Mouse (Mus musculus) ES-E14 (cell line): ENCODE measurements around the gene Ceacam12. TPM values are rescaled to one million over a fixed set of nuclear protein-coding genes. Genes with fewer than 3 reads are reported as not detected.
"Not testable (repeated sequence)": the region's sequence is repeated elsewhere in the genome, so short reads cannot be mapped to it uniquely, and the experiment has no call there.

Source experiments
- DNase-seq: peaks from one replicate; pipeline ENCODE4 v3.0.0-alpha.2; 2013; ENCODE audit warnings: low read depth, low spot score
- H3K27ac ChIP-seq: 2 replicates; pipeline ENCODE4 v1.5.1; 2012; ENCODE audit warnings: low read depth, mild to moderate bottlenecking, low read length, moderate library complexity, mixed read lengths; ENCODE audit not compliant: poor library complexity, insufficient read depth, severe bottlenecking
- H3K36me3 ChIP-seq: 2 replicates; pipeline ENCODE4 v1.6.1; 2012; ENCODE audit warnings: mild to moderate bottlenecking, low read length, moderate library complexity, mixed read lengths; ENCODE audit not compliant: control insufficient read depth, poor library complexity, insufficient read depth, severe bottlenecking
- H3K4me1 ChIP-seq, 2 experiments: fragments of 150-350 bp in 1 of 2; sonication (generic) in 1 of 2; 2 replicates each; pipeline ENCODE4 v1.6.1; 2012; ENCODE audit warnings: low read length in 2 of 2, mild to moderate bottlenecking in 1 of 2, mixed read lengths in 1 of 2; ENCODE audit not compliant: control insufficient read depth in 2 of 2, insufficient read depth in 2 of 2, poor library complexity in 1 of 2
- H3K4me3 ChIP-seq, 2 experiments: fragments of 150-350 bp in 1 of 2; sonication (generic) in 1 of 2; 2 replicates each; pipeline ENCODE4 v1.5.1; 2012; ENCODE audit warnings: low read length in 2 of 2, low read depth in 1 of 2, mild to moderate bottlenecking in 1 of 2, mixed read lengths in 1 of 2; ENCODE audit not compliant: insufficient read depth in 1 of 2, poor library complexity in 1 of 2, severe bottlenecking in 1 of 2
- H3K9ac ChIP-seq: 2 replicates; pipeline ENCODE4 v1.6.1; 2012; ENCODE audit warnings: low read depth, mild to moderate bottlenecking, low read length, mixed read lengths; ENCODE audit not compliant: poor library complexity, insufficient read depth, severe bottlenecking
- H3K9me3 ChIP-seq: fragments of 150-350 bp; sonication (generic); 2 replicates; pipeline ENCODE4 v1.6.1; 2012; ENCODE audit warnings: low read depth, mild to moderate bottlenecking, low read length; ENCODE audit not compliant: control insufficient read depth, insufficient read depth
- HCFC1 ChIP-seq: IDR thresholded peaks from 2 replicates; pipeline ENCODE4 v1.6.1; 2012; ENCODE audit warnings: low read length, inconsistent platforms, borderline replicate concordance; ENCODE audit not compliant: insufficient read depth
- MAFK ChIP-seq: IDR thresholded peaks from 2 replicates; pipeline ENCODE4 v1.6.1; 2014; ENCODE audit warnings: mild to moderate bottlenecking, low read depth, low read length, inconsistent platforms; ENCODE audit not compliant: insufficient read depth
- ZC3H11A ChIP-seq: IDR thresholded peaks from 2 replicates; pipeline ENCODE4 v1.6.1; 2012; ENCODE audit warnings: low read depth, mild to moderate bottlenecking, inconsistent platforms, low read length, borderline replicate concordance
- in situ Hi-C, 2 experiments: fragments of 600-800 bp; cut with MboI; formaldehyde crosslinking; loops; one replicate each; pipeline ENCODE4 v1.15.1; 2025; ENCODE audit warnings: low sequenced_read_pairs in 2 of 2, inconsistent platforms in 1 of 2; ENCODE audit not compliant: unreplicated experiment in 2 of 2
- total RNA-seq: library from RNA; depleted of rRNA; stranded (reverse); fragments of 300-350 nt; gene quantifications from 2 replicates; pipeline ENCODE4 v1.2.3, GENCODE M21; 2012; rRNA removed

The Ceacam12 gene
- not detected in 2 replicates for total RNA-seq

DNA sequence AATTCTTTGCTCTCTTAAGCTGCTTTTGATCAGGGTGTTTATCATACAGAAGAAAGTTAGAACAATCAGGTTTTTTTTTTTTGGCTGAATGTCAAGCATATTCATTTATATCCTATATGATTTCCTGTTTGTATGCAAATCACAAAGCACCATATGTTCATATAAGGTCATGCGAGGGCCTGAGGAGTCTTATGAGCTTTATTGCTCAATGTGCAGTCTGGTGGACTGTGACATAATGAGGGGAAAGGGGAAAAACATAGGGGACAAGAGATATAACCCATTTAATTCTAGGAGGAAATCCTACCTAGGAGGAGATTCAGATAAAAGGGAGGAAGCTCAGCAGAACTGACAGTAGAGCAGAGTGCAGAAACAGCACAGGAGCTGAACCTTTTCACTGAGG is at the start of gene Ceacam12:
TSS of gene Ceacam12 (plus strand) at position 301 of the 400 bp plus-strand sequence.
- Histone ChIP-seq H3K9me3 (no peaks in the 10 kb centered on the region), H3K9ac (no peak within 1 kb of the TSS), H3K27ac (no peak within 1 kb of the TSS), H3K4me3 (no peak within 1 kb of the TSS), H3K36me3 (no peaks in the 10 kb centered on the region), H3K4me1 (no peaks in the 10 kb centered on the region)
- no peak for DNase-seq
- TF ChIP-seq MAFK (no peak), ZC3H11A (no peak)
- in situ Hi-C loops, result no loop called here

DNA sequence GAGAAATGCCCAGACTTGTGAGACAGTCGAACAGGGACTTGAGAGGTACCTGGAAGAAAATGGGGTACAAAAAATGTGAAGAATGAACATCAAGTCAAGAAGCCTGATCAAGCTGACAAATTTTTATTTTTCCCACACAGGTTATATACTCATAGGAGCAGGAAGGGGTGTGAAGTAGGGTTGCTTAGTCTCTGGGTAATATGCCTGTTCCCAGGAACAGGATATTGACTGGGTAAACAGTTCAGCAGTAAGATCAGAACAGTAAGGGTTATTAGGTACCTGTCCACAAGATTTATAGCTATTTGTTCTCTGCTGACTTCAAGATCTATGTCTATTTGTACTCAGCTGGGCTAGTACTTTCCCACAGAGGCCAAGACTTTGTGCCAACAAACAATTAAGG is 8.1 kb downstream of the Ceacam12 start:
- in situ Hi-C loops, H3K4me1 ChIP-seq, H3K36me3 ChIP-seq, DNase-seq, H3K27ac ChIP-seq, H3K4me3 ChIP-seq, H3K9me3 ChIP-seq, H3K9ac ChIP-seq: not testable (repeated sequence)

DNA sequence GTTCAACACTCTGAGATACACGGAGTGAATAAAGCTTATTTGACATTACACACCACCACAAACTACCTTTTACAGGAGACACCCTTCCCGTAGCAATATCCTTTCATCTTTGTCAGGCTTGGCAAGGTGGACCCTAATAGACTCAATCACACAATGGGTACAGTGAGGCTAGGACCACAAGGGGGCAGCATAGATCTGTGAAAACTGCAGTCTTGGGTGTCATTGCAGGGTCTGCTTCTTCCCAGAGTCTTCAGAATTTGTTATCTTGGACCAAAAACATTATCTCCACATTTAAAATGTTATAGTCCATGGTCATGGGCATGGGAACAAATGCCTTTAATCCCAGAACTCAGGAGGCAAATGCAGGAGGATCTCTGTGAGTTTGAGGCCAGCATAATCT is 35.1 kb downstream of the Ceacam12 start:
- H3K9ac ChIP-seq, result no peak overlapping the region
- H3K36me3 ChIP-seq, result no peaks in the 10 kb centered on the region
- TF ChIP-seq HCFC1 (no peak), ZC3H11A (peak; percentile 41; the same call in 1 of the 2 replicates)
- no peak overlapping the region for H3K27ac ChIP-seq
- no peaks in the 10 kb centered on the region for H3K4me1 ChIP-seq
- no peaks in the 10 kb centered on the region for H3K9me3 ChIP-seq
- in situ Hi-C loops, result no loop called here
- DNase-seq, result peak; percentile 50
- H3K4me3 ChIP-seq, result no peak overlapping the region

Other genes starting within 250 kb of the Ceacam12 start
- not detected in 2 replicates for gene Gm5155, start 194.2 kb upstream of the Ceacam12 start, total RNA-seq
- not detected in 2 replicates for gene Ceacam11, start 93.8 kb upstream of the Ceacam12 start, total RNA-seq
- not detected in 2 replicates for gene Ceacam13, start 56.0 kb upstream of the Ceacam12 start, total RNA-seq
- not detected in 2 replicates for gene Igfl3, start 110.6 kb downstream of the Ceacam12 start, total RNA-seq
- not detected in 2 replicates for gene Mill1, start 179.4 kb downstream of the Ceacam12 start, total RNA-seq